Mouse (Mus musculus): ENCODE data around the gene R3hdm1.
"Not testable (repeated sequence)": the region's sequence is repeated elsewhere in the genome, so short reads cannot be mapped to it uniquely, and the experiment has no call there.

The R3hdm1 gene

DNA sequence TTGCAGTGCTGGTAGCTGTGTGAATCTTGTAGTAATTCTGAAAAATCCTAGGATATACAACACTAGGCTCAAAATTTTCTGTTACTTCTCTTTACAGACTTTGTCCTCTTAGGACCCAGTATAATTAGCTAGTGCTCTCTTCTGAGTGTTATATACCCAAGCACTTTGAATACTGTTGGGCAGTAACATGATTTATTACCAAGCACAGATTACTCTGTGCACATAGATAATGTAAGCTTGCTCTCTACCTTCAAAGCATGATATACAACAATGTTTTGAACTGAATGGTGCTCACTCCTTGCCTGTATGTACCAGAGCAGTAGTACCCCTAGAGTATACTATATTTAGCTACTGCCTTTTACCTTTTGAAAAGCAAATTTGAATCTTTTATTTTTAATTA is 33.1 kb downstream of the R3hdm1 start:
- in situ Hi-C loops (cut with MboI), result not testable (repeated sequence)

DNA sequence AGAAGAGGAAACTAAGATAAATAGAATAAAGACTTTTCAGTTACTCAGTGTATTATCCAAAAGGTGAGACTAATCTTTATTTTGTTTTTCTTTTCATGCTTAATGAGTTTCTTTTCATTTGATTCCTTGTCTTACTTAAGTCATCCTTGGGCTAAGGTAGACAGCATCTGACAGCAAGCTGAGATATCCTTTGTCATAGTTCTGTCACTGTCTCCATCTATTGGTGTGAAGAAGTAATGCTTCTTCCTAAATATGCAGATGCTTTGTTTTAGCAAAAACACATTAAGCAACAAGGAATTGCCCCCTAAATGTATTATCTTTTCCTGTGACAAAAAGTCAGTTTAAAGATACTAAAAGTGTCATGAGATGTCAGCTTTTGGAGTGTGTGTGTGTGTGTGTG is 37.9 kb downstream of the R3hdm1 start:
- in situ Hi-C loops (cut with MboI), result no loop called here

DNA sequence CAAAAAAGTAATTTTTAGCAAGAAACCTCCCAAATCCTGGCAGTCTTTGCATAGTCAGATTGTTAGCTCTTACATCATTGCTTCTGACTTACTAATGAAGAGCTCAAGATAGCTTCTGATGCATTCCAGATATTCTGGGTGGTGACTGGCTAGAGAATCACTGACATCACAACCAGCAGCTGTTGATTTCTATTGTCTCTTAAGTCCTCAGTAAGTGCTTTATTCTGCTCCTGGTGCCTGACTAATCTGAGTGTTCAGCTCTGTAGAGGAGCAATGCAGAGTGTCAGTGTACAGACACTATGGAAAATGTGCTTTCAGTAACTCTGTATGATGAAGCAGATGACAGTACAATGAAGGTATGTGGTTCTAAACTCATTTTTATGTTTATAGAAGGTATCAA is 38.6 kb downstream of the R3hdm1 start:
- in situ Hi-C loops (cut with MboI), result no loop called here

DNA sequence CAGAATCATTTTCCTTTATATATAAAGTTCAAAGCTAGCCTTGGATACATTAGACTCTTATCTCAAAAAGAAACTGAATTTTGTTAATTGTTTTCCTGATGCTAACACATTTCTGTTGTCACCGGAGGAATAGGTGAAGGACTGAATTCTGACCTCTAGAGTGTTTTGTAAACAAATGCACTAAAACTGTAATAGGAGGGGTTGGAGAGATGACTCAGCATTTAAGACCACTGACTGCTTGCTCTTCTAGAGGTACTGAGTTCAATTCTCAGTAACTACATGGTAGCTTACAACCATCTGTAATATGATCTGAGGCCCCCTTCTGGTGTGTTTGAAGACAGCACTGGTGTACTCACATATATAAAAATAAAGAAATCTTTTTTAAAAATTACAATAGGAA is 63.9 kb downstream of the R3hdm1 start:
- in situ Hi-C loops (cut with MboI), result no loop called here

DNA sequence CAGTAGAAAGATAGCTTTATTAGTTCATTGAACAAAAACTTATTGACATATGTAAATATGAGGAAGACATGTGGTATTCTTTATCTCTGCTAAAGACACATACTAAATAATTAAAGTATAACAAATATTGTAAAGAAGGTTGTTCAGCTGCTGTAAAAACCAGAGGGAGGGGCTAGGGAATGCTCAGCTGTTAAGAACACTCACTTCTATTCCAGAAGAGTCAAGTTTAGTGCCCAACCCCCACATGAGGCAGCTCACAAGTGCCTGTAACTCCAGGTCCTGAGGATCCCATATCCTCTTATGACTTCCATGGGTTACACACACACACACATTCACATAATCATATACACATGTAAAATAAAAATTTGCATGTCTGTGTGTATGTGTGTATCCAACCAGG is 67.0 kb downstream of the R3hdm1 start:
- in situ Hi-C loops (cut with MboI), result no loop called here

DNA sequence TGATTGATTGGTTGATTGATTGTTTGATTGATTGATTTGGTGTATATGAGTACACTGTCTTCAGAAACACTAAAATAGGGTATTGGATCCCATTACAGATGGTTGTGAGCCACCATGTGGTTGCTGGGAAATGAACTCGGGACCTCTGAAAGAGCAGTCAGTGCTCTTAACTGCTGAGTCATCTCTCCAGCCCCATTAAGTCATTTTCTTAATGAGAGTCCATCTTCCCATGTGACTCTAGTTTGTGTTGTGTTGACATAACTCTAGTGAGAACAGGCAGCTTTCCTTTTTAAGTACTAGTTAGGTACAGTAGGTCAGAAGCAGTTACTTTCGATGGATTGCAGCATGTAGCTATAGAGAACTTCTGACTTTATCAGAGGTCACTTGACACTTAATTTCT is 88.3 kb downstream of the R3hdm1 start:
- in situ Hi-C loops (cut with MboI), result no loop called here

DNA sequence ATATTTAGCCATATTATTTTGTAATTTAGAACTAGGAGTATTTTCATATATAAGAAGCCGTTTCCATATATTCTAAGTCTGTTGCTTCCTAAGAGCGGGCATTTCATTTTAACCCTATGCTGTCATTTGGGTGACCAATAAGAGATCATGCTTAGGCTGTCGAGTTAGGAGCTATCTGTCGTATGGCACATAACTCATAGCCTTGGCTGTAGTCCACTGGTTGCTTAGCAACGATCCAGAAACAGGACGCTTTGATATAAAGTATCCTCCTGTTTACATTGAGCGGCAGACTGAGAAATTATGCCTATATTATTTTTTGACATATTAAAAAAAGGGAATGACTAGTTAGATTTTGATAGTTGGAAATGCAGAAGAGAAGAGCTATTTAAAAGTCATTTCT is 89.3 kb downstream of the R3hdm1 start:
- in situ Hi-C loops (cut with MboI), result no loop called here

DNA sequence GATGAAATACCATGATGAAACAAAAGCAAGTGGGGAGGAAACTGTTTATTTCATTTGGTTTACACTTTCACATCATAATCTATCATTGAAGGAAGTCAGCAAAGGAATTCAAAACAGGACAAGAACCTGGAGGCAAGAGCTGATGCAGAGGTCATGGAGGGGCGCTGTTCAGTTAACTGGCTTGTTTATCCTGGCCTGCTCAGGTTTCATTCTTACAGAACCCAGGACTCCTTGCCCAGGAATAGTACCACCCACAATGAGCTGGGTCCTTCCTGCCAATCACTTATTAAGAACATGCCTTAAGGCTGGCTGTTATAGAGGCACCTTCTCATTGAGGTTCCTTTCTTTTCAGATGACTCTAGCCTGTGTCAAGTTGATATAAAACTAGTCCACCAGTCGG is 90.9 kb downstream of the R3hdm1 start:
- in situ Hi-C loops (cut with MboI), result no loop called here

DNA sequence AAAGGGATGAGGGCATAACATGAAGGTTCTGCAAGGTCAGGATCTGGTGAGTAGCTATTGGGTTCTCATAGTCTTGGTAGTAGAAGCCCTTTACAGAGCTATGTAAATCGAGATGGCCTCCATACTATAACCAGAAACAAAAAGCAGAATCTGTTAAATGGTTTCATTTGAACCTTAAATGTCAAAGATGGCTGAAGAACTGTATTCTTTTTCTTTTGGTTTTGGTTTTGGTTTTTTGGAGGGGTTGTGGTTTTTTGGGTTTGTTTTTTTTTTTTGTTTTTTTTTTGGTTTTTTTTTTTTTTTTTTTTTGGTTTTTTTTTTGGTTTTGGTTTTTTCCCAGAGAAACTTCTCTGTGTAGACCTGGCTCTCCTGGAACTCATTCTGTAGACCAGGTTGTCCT is 94.3 kb downstream of the R3hdm1 start:
- in situ Hi-C loops (cut with MboI), result no loop called here

DNA sequence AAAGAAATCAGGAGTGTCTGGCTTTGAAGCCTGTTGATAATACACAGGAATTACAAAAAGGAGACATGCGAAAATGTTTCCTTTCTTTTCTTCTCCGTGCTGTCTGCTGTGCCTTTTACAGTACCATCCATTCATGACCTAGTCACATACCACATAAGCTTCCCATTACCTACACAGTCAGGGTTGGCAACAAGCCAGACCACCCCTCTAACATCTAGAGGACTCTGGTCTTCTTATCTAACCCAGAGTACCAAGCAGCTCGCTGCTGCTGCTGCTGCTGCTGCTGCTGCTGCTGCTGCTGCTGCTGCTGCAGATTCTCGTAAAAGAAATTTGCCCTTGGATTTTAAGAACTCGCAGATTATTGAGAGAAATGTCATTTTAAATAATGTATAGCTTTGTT is 110.2 kb downstream of the R3hdm1 start:
- in situ Hi-C loops (cut with MboI), result no loop called here

DNA sequence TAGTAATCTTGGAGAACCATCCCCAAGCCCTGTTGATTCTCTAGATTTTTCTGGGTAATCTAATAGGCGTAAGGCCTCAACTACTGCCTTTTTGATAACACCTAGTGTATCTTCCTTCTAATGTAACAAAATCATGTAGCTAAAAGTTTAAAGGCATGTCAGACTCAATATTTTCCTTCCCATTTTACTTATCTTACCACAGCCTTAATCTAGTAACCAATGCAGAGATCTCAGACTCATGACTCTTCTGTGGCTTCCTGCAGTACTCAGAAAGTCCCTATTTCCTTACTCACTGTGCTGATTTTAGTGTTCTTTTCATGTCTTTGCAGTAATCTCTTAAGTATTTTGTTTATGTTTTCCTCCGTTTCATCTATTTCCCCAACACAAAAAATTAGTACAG is 118.8 kb downstream of the R3hdm1 start:
- in situ Hi-C loops (cut with MboI), result no loop called here

DNA sequence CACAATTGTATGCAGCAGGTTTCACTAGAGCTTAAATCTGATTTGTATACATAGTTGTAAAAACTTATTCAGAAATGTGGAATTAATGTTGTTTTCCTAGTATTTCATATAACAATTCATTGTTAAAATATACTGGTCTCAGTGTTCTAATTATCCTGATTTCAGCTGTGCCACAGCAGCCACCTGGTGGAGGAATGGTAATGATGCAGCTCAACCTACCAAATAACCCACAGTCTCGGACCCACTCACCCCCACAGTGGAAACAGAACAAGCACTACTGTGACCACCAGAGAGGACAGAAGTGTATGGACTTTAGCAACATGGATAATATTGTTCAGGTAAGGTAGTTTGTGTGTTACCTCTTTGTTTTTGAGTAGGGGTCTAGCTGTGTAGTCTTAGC is 120.2 kb downstream of the R3hdm1 start:
- in situ Hi-C loops (cut with MboI), result no loop called here

DNA sequence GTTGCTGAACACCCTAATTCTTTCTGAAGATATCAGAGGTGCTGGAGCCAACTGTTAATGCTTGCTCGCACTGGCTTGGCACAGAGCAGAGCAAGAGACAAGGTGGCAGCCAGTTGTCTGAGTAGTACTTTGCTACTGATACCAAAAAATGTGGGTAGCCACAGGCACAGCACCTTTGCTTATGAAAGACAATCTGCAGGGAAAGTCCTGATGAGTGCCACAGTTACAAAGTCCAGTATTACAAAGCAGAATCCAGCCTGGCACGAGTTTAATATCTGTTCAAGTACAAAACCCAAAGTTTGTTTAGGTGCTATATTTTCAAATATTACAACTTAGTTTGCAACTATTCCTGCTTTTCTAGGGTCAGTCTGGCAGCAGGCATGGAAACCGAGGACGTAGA is 132.1 kb downstream of the R3hdm1 start:
- in situ Hi-C loops (cut with MboI), result no loop called here

DNA sequence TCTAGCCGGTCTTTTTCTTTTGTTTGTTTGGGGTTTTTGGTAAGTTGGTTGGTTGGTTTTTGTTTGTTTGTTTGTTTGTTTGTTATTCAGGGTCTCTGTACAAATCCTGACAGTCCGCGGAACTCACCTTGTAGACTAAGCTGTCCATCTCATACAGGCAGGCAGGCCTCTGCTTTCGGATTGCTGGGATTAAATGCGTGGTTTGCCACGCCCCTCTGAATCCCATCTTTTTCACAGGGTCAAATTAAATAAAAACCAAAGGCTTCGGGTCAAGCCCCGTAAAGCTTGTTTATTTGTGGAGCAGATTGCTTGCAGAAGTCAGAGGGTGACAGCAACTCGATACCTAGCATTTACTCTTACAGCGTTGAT is 140.5 kb downstream of the R3hdm1 start, which contains the start of gene Ubxn4:
TSS of gene Ubxn4 (plus strand) at position 338 of the 369 bp plus-strand sequence.
- in situ Hi-C loops (cut with MboI), result no loop called here

DNA sequence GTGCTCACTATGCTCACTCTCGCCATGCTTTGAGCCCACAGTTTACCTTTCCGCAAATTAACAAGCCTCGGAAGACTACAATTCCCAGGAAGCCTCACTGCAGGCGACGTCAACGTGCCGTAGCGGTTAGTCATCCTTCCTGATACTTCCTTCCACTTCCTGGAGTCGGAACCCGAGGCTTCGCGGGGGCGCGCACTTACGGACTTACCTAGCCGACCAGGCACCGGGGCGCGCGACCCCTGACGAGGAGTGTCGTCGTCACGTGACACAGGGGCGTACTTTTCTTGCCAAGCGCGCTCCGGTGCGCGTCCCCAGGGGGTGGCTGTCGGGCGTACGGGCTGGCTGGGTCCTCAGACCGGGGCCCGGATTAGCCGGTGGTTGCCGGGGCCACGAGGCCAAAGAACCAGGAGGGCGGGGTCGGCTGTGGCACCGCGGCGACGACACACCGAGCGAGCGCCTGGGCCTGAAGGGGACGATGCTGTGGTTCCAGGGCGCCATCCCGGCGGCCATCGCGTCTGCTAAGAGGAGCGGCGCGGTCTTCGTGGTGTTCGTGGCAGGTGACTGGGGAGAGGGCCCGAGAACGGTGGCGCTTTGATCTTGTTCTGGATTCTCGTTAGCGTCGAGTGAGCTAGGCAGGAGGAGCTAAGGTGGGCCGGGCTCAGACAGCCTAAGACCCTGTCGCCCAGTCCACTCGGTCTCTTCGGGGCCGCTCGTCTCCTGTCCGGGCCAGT is 141.1 kb downstream of the R3hdm1 start:
- in situ Hi-C loops (cut with MboI), result no loop called here

DNA sequence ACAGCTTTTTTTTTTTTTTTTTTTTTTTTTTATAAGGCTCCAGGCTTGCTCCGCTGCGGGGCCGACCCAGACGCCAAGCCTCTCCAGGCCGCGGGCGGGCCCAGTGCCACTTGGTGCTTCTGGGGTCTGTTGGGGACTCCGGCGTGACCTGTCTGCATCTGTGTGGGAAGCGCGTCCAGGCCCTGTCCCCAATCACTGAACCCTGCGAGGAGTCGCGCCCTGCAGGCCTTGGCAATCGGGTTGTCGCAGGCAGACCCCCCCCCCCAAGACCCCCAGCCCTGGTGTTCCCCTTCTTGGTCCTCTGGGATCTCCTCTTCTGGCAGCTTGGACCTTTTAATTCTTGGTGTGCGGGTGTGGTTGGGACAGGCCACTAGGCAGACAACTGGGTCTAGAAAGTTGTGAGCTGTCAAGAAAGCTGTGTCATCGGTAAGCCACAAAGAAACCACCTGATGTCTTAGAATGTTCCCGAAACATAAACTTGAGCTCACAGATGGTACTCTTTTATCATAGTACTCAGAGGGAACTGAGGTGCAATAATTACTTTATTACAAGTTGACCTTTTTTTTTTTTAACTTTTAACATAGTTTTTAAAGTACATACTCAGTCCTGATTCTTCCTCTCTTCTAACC is 141.7 kb downstream of the R3hdm1 start:
- in situ Hi-C loops (cut with MboI), result no loop called here

DNA sequence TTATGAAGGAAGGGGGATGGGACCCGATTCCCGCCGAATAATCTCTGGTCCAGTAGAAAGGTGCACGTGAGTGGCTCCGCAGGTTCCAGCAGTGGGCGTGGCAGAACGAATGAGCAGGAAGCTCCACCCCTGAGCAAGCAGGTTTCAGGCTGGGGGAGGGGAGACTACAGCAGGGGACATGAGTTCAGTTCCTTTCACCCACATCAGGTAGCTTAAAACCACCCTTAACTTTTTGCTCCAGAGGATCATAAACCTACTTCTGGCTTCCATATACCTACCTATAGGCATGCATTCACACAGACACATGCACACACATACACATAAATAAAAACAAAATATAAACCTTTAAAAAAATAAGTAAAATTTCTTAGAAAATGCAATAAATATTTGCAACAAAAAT is 164.0 kb downstream of the R3hdm1 start:
- in situ Hi-C loops (cut with MboI), result not testable (repeated sequence)

DNA sequence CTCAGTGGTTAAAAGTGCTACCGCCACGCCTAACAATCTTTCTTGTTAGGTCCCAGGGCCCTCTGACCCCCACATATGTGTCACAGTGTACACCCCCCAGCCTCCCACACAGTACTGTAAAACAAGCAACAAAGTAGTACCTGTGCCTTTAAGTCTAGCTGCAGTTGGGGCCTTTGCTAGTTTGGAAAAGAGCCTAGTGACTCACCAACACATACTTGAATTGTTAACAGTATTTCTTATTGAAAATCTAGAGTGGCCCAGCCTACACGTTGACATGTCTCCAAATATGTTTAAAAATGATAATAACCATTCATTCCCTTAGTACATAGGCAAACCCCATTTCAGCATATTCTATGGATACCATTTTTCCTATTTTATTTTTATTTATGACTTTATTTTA is 167.6 kb downstream of the R3hdm1 start:
- in situ Hi-C loops (cut with MboI), result no loop called here

DNA sequence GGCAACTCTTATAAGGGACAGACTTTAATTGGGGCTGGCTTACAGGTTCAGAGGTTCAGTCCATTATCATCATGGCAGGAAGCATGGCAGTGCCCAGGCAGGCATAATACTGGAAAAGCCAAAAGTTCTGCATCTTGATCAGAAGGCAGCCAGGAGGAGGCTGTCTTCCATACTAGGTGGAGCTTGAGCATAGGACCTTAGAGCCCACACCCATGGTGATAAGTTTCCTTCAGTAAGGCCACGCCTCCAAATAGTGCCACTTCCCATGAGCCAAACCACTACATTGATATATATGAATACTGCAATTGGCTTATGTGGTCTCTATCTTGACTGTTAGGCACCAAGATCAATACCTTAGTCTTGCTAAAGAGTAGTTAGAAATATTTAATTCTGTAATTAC is 172.8 kb downstream of the R3hdm1 start:
- in situ Hi-C loops (cut with MboI), result no loop called here

DNA sequence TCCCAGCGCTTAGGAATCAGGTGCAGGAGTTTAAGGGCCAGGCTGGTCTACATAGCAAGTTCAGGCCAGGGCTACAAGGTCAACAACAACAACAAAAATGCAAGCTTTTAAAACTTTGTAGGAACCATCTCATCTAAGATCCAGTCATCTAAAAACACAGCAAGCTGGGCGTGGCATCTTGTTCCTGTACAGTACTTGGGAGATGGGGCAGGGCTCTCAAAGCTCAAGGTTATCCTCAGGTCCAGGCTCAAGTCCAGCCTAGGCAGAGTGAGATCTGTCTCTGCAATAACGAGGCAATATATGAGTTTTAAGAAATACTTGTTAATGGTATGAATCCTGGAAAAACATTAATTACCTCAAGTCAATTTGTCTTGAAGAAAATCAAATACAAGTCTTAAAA is 175.5 kb downstream of the R3hdm1 start:
- in situ Hi-C loops (cut with MboI), result no loop called here

DNA sequence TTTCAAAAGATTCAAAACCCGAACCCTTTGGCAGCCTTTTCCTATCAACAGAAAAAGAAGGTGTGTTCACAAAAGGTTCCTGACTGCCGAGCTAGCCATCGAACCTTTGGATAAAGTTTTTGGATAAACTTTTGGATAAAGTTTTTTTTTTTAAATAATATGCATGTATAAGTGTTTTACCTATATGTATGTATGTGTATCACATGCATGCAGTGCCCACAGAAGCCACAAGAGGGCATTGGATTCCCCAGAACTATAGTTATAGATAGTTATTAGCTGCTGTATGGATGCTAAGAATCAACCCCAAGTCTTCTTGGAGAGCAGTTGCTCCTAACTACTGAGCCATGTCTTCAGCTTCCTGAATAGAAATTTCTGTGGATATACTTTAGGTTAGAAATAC is 178.7 kb downstream of the R3hdm1 start:
- in situ Hi-C loops (cut with MboI), result no loop called here

DNA sequence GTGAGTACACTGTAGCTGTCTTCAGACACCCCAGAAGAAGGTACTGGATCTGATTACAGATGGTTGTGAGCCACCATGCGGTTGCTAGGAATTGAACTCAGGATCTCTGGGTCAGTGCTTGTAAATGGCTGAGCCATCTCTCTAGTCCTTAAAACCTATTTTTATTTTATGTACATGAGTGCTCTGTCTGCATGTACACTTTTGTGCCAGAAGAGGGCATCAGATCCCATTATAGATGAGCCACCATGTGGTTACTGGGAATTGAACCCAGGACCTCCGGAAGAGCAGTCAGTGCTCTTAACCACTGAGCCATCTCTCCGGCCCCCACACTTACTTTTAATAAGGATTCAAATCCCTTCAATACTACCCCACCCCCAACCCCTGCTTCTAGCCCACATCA is 179.8 kb downstream of the R3hdm1 start:
- in situ Hi-C loops (cut with MboI), result no loop called here

DNA sequence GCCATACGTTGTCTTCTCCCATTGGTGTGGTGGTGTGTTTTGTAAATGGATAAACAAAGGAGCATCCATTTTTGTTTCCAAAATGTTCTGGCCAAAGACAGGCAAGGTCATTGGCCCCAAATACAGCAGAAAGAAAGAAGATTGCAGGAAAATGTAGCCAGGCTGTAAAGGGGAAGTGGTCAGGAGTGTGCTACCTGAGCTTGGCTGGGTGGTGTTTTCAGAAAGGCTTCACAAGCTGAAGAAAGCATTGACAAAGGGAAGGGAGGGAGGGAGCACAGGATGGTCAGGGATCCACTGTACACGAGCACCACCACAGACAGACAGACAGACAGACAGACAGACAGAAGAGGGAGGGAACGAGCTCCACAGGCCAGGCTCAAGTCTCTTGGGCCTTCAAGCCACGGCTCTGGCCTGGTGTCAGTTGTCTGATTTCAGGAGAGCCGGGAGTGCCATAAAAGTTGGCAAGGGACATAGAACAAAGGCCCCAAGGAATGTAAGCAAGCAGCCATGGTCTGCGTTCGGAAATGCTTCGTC is 181.1 kb downstream of the R3hdm1 start:
- in situ Hi-C loops (cut with MboI), result no loop called here

DNA sequence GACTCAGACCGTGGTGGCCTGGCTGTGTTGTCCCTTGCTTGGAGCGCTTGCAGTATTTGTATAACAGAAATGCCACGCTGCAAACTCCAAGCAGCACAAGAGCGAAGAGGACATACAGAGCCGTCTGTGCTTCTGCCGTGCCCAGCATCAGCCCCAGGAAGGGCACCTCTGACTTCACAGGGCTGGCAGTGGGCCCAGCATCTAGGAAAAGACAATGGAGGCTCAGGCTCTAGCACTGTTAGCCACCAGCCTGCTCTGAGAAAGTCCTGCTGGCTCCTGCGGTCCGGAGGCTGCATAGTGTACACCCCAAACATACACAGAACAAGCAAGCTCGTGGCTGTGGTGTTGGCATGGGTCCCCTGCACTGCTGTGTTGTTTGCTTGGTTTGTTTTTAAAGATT is 182.0 kb downstream of the R3hdm1 start:
- in situ Hi-C loops (cut with MboI), result no loop called here

All from mature B cell (primary cell).